Mouse (Mus musculus) MEL (cell line): ENCODE measurements around the gene Sgo2a. TPM values are rescaled to one million over a fixed set of nuclear protein-coding genes. Genes with fewer than 3 reads are reported as not detected.

Source experiments
- DNase-seq: peaks from one replicate; pipeline ENCODE4 v3.0.0; 2011; ENCODE audit warnings: low read depth, low spot score
- H3K27ac ChIP-seq: 2 replicates; pipeline ENCODE4 v1.5.1; 2012; ENCODE audit warnings: low read depth, mild to moderate bottlenecking, control low read depth, low read length, moderate library complexity; ENCODE audit not compliant: control insufficient read depth
- H3K27me3 ChIP-seq, 2 experiments: fragments of 150-350 bp in 1 of 2; sonication (generic) in 1 of 2; 2 replicates each; pipeline ENCODE4 v1.6.1; 2012; ENCODE audit warnings: low read length in 2 of 2, mild to moderate bottlenecking in 2 of 2, improper control_type of control experiment in 1 of 2, moderate library complexity in 1 of 2; ENCODE audit not compliant: insufficient read depth in 2 of 2, control insufficient read depth in 1 of 2
- H3K36me3 ChIP-seq, 2 experiments: 2 replicates each; pipeline ENCODE4 v1.6.1; 2012 to 2014; ENCODE audit warnings: low read length in 2 of 2, improper control_type of control experiment in 1 of 2, inconsistent platforms in 1 of 2, mild to moderate bottlenecking in 1 of 2; ENCODE audit not compliant: insufficient read depth in 2 of 2, control insufficient read depth in 1 of 2
- H3K4me1 ChIP-seq, 2 experiments: fragments of 150-350 bp in 1 of 2; sonication (generic) in 1 of 2; 2 replicates each; pipeline ENCODE4 v1.6.1; 2012; ENCODE audit warnings: low read length in 2 of 2, improper control_type of control experiment in 1 of 2, mild to moderate bottlenecking in 1 of 2; ENCODE audit not compliant: insufficient read depth in 2 of 2, control insufficient read depth in 1 of 2
- H3K4me3 ChIP-seq, 2 experiments: fragments of 150-350 bp in 1 of 2; sonication (generic) in 1 of 2; 2 replicates each; pipeline ENCODE4 v1.5.1; 2012; ENCODE audit warnings: low read depth in 2 of 2, low read length in 2 of 2, mild to moderate bottlenecking in 2 of 2, moderate library complexity in 2 of 2, control low read depth in 1 of 2, improper control_type of control experiment in 1 of 2; ENCODE audit not compliant: control insufficient read depth in 1 of 2, insufficient read depth in 1 of 2
- H3K79me2 ChIP-seq: 2 replicates; pipeline ENCODE4 v1.6.1; 2012; ENCODE audit warnings: mild to moderate bottlenecking, low read length, moderate library complexity; ENCODE audit not compliant: control insufficient read depth, poor library complexity, insufficient read depth
- H3K9ac ChIP-seq: 2 replicates; pipeline ENCODE4 v1.6.1; 2012; ENCODE audit warnings: low read depth, mild to moderate bottlenecking, control low read depth, low read length, moderate library complexity; ENCODE audit not compliant: control insufficient read depth, poor library complexity, severe bottlenecking
- H3K9me3 ChIP-seq: fragments of 150-350 bp; sonication (generic); replicated peaks from 2 replicates; pipeline ENCODE4 v1.6.1; 2012; ENCODE audit warnings: mild to moderate bottlenecking, low read length, improper control_type of control experiment, moderate library complexity; ENCODE audit not compliant: insufficient read depth
- BHLHE40 ChIP-seq: IDR thresholded peaks from 2 replicates; pipeline ENCODE4 v1.6.1; 2012; ENCODE audit warnings: low read depth, mild to moderate bottlenecking, inconsistent platforms, low read length, improper control_type of control experiment, borderline replicate concordance
- CHD1 ChIP-seq: IDR thresholded peaks from 2 replicates; pipeline ENCODE4 v1.6.1; 2012; ENCODE audit warnings: low read depth, mild to moderate bottlenecking, inconsistent platforms, low read length, improper control_type of control experiment
- CHD2 ChIP-seq: IDR thresholded peaks from 2 replicates; pipeline ENCODE4 v1.6.1; 2011; ENCODE audit warnings: low read length, improper control_type of control experiment
- EP300 ChIP-seq, 2 experiments: IDR thresholded peaks; 2 replicates each; pipeline ENCODE4 v1.6.1; 2011; ENCODE audit warnings: improper control_type of control experiment in 2 of 2, low read length in 2 of 2, low read depth in 1 of 2, mild to moderate bottlenecking in 1 of 2
- ETS1 ChIP-seq: IDR thresholded peaks from 2 replicates; pipeline ENCODE4 v1.6.1; 2012; ENCODE audit warnings: low read depth, mild to moderate bottlenecking, inconsistent platforms, low read length, improper control_type of control experiment, moderate library complexity
- GABPA ChIP-seq: IDR thresholded peaks from 2 replicates; pipeline ENCODE4 v1.6.1; 2012; ENCODE audit warnings: low read depth, mild to moderate bottlenecking, inconsistent platforms, low read length, improper control_type of control experiment, moderate library complexity
- JUND ChIP-seq: IDR thresholded peaks from 2 replicates; pipeline ENCODE4 v1.6.1; 2011; ENCODE audit warnings: low read depth, mild to moderate bottlenecking, improper control_type of control experiment, low read length
- MAX ChIP-seq: IDR thresholded peaks from 2 replicates; pipeline ENCODE4 v1.6.1; 2011; ENCODE audit warnings: low read length, improper control_type of control experiment
- MXI1 ChIP-seq: IDR thresholded peaks from 2 replicates; pipeline ENCODE4 v1.6.1; 2011; ENCODE audit warnings: mild to moderate bottlenecking, low read depth, low read length, improper control_type of control experiment
- MYC ChIP-seq: IDR thresholded peaks from 2 replicates; pipeline ENCODE4 v1.6.1; 2011; ENCODE audit warnings: low read depth, mild to moderate bottlenecking, low read length, improper control_type of control experiment, moderate library complexity
- NELFE ChIP-seq: IDR thresholded peaks from 2 replicates; pipeline ENCODE4 v1.6.1; 2011; ENCODE audit warnings: low read depth, low read length, improper control_type of control experiment
- POLR2A ChIP-seq, 2 experiments: IDR thresholded peaks; 2 replicates each; pipeline ENCODE4 v1.6.1; 2011 to 2012; ENCODE audit warnings: low read length in 2 of 2, mild to moderate bottlenecking in 2 of 2, control low read depth in 1 of 2, improper control_type of control experiment in 1 of 2, low read depth in 1 of 2, moderate library complexity in 1 of 2; ENCODE audit not compliant: control insufficient read depth in 1 of 2, insufficient read depth in 1 of 2, poor library complexity in 1 of 2
- POLR2AphosphoS2 ChIP-seq: IDR thresholded peaks from 2 replicates; pipeline ENCODE4 v1.6.1; 2011; ENCODE audit warnings: low read length, improper control_type of control experiment
- RCOR1 ChIP-seq: IDR thresholded peaks from 2 replicates; pipeline ENCODE4 v1.6.1; 2012; ENCODE audit warnings: low read depth, mild to moderate bottlenecking, inconsistent platforms, low read length, improper control_type of control experiment
- SMC3 ChIP-seq: IDR thresholded peaks from 2 replicates; pipeline ENCODE4 v1.6.1; 2011; ENCODE audit warnings: low read depth, low read length, improper control_type of control experiment
- TBP ChIP-seq: IDR thresholded peaks from 2 replicates; pipeline ENCODE4 v1.8.0; 2011; ENCODE audit warnings: low read depth, low read length, improper control_type of control experiment
- TCF12 ChIP-seq: IDR thresholded peaks from 2 replicates; pipeline ENCODE4 v1.6.1; 2014; ENCODE audit warnings: low read depth, mild to moderate bottlenecking, inconsistent platforms, low read length, improper control_type of control experiment, moderate library complexity
- USF1 ChIP-seq: IDR thresholded peaks from 2 replicates; pipeline ENCODE4 v1.6.1; 2014; ENCODE audit warnings: low read depth, mild to moderate bottlenecking, inconsistent platforms, low read length, improper control_type of control experiment, moderate library complexity
- ZC3H11A ChIP-seq: IDR thresholded peaks from 2 replicates; pipeline ENCODE4 v1.6.1; 2012; ENCODE audit warnings: low read depth, mild to moderate bottlenecking, inconsistent platforms, low read length, improper control_type of control experiment
- ZMIZ1 ChIP-seq: IDR thresholded peaks from 2 replicates; pipeline ENCODE4 v1.6.1; 2012; ENCODE audit warnings: low read depth, mild to moderate bottlenecking, inconsistent platforms, low read length, improper control_type of control experiment, moderate library complexity
- polyA plus RNA-seq, 2 experiments: library from polyadenylated mRNA; stranded (reverse) in 1 of 2; unstranded in 1 of 2; fragments of >175 nt in 1 of 2; fragments of >200 nt in 1 of 2; gene quantifications; 2 replicates each; pipeline versions ENCODE4 v1.2.1 to v1.2.4; 2012; ENCODE audit warnings: low replicate concordance in 2 of 2, low read depth in 1 of 2; ENCODE audit not compliant: insufficient read length in 2 of 2, insufficient read depth in 1 of 2, missing spikeins in 1 of 2
- total RNA-seq: library from RNA; depleted of rRNA; stranded (reverse); fragments of 300-350 nt; gene quantifications from 2 replicates; pipeline ENCODE4 v1.2.3, GENCODE M21; 2012

The Sgo2a gene
- total and polyA plus RNA-seq, 3 experiments = 11.5 to 48.8 (median 12.3) TPM

DNA sequence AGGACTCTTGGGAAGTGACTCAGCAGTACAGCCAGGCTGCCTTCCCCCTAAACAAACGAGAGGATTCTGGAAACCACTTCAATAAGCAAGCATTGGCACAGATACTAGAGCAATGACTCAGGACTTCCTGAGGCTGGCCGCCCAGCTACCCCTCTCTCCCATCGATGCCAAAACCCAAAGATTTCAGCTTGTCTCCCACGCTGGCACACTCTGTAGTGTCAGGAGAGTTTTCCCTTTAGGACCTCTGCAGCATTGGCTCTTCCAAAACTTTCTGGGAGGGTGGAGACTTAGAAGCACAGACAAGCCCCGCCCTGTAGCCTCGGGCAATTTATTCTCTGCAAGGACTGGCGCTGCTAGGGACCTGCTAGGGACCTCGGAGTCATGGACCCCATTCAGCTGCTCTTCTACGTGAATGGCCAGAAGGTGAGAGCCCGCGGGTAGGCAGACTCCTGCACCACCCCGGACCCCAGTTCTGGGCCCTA, 33.9 kb downstream of the Sgo2a start, which contains the start of gene Aox1 (continued):
- 0 out of 2 replicates have a peak, but pooled peaks have one; percentile 35 for TF ChIP-seq TCF12
- TF ChIP-seq JUND = 0 out of 2 replicates have a peak, but pooled peaks have one; percentile 45
- no peak for TF ChIP-seq POLR2AphosphoS2
- TF ChIP-seq ZMIZ1 = no peak
- TF ChIP-seq MAX = 0 out of 2 replicates have a peak, but pooled peaks have one; percentile 17
- TF ChIP-seq ZC3H11A = no peak; the same call in 1 of the 2 replicates
- peak in 1 of 2 experiments; percentile 33; a peak in 1 of 4 replicates for TF ChIP-seq POLR2A (IDR thresholded peaks at IDR 0.05; ENCODE audit: control insufficient read depth in 1 of 2, insufficient read depth in 1 of 2, low read depth in 1 of 2, low read length in 2 of 2, poor library complexity in 1 of 2)
- TF ChIP-seq TBP = peak; percentile 72
- TF ChIP-seq USF1 = no peak
- 0 out of 2 replicates have a peak, but pooled peaks have one; percentile 36 for TF ChIP-seq MYC
- peak; percentile 87 for TF ChIP-seq GABPA
- no peak for TF ChIP-seq BHLHE40
- no peak for TF ChIP-seq CHD2
- no peak for TF ChIP-seq NELFE

DNA sequence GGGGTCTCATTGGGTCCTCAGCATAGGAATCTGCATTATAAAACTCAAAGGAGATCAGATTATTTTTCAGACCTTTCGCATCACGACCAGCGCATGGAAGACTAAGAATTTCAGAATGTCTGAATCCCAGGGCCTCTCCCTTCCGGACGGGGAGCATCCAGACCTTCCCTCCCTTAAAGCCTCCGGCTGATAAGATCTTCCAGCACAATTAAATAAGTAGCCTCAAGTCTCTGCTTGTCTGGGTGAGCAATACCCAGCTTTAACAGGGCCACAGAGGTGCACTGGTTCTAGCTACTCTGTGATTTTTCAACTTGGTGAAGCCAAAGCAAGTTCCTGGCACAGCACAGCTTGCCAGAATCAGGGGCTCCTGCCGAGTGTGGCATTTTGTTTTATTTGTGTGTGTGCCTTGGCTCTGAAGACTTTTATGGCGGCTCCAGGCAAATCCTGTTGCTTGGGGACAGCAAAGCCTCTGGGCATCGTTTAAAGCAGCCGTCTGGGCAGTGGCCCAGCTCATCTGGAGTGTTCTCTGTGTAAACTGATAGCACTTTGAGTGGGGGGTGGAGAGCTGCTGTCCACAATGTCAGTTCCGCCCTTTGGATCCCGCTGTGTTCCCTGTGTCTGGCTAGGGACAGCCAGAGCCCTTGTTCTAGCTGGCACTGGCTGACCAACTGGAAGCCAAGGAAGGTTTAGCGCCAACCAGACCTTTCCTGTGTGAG, 34.5 kb downstream of the Sgo2a start:
- no peaks in the 10 kb centered on the region for H3K79me2 ChIP-seq
- H3K9me3 ChIP-seq = no peaks in the 10 kb centered on the region
- peaks cover 0 to 18% of the 10 kb centered on the region in 2 experiments; a peak in 3 of 4 replicates for H3K36me3 ChIP-seq
- TF ChIP-seq JUND (no peak), TBP (no peak), SMC3 (0 out of 2 replicates have a peak, but pooled peaks have one; percentile 7), MYC (no peak), ETS1 (no peak), MXI1 (no peak), BHLHE40 (no peak), RCOR1 (no peak), EP300 (IDR thresholded peaks at IDR 0.05; ENCODE audit: low read depth in 1 of 2, low read length in 2 of 2) (0 out of 4 replicates have a peak, but pooled peaks of 1 of the 2 experiments have one; percentile 11), CHD1 (no peak)
- H3K4me3 ChIP-seq = peak overlapping the region; percentile 46 to 60
- DNase-seq = peak; percentile 67
- peaks cover 8 to 9% of the 10 kb centered on the region in 2 experiments for H3K4me1 ChIP-seq
- H3K9ac ChIP-seq = peak overlapping the region; percentile 60
- H3K27ac ChIP-seq = peak overlapping the region; percentile 55
- H3K27me3 ChIP-seq = no peaks in the 10 kb centered on the region
